Mouse (Mus musculus): ENCODE measurements at regions not wholly inside any gene's neighbourhood (a gene's known extent, or its start where the extent isn't known, plus 50 kb on each side); places are given as distances from the start of the nearest gene placed in this dataset.
"Not testable (repeated sequence)": the region's sequence is repeated elsewhere in the genome, so short reads cannot be mapped to it uniquely, and the experiment has no call there.

DNA sequence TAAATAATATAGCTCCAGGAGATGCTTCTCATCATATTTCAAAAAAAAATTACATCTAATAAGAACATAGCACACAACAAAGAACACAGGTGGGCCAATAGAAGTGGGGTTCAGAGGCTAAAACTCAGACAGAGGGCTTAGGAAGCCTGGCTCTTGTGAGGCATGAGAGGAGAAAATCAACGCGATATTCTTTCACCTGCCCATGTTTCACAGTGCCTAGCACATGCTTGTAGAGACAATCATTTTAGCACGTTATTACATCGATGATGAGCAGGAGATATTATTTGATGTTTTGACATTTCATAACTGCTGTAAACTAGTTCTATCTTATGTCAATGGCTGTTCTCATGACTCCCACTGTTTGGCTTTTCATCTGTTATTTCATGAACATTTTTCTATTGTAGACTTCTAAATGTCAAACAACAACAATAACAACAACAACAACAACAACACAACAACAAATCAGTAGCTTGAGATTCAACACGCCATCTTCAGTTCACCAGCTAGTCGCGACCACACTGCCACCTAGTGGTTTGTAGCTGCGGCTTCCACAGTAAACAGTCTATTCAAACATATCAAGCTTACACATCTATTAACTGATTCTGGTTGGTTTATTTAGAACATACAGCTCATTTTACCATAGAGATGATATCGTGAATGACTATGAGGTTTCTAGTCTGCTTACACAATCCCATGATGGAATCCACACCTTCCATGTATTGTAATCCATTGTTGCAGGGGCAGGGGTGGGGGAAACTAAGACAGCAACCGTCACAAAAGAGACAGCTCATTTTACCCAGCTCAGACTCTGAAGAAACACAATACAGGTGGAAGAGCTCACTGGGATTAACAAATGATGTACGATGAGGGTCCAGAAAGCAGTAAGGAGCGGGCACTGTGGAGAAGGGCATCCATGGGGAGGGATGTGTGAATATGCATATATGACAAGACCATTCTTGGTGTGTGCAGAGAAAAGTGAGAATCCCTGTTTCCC lies 60.5 kb upstream of the Tmem200a start:
- peak; percentile 20 to 83 for DNase-seq (ENCODE audit: extremely low spot score in 1 of 2, low spot score in 1 of 2)

DNA sequence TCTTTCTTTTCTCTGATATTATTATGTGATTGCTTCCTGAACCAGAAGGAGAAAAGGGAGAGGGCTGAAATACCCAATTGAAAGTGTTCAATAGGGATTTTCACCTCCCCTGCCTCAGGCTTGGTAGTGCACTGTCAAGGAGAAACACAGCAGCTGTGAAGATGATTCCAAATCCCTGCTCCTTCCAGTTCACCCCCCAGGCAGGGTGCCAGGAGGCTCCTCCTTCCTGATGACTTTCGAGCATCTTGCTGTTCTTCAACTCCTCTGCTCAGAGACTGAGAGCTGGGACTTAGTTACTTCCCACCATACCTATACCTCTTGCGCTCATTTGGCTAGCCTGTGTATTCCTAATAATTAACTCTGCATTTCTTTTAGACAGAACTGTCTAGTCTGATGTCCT lies 73.7 kb upstream of the Tmem200a start:
- no peak for DNase-seq (ENCODE audit: extremely low spot score in 1 of 2, low spot score in 1 of 2)

DNA sequence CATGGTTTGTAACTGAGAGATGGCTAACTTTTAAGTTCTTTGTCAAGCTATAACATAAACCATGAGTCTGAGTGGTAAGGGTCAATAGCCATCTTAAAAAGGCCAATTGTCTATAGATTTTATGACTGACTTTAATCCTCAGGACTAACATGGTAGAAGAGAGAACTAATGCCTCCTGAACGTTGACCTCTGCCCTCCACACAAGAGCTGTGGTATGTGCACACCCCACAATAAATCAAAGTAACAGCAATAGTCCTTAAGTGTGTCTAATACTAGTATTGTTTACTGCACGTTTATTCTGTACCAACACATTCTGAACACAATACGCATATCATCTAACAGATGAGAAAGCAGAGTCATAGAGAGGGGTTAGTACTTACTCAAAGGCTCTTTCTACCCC lies 70.7 kb upstream of the Samd3 start:
- DNase-seq (ENCODE audit: extremely low spot score in 1 of 2, low spot score in 1 of 2), result no peak

DNA sequence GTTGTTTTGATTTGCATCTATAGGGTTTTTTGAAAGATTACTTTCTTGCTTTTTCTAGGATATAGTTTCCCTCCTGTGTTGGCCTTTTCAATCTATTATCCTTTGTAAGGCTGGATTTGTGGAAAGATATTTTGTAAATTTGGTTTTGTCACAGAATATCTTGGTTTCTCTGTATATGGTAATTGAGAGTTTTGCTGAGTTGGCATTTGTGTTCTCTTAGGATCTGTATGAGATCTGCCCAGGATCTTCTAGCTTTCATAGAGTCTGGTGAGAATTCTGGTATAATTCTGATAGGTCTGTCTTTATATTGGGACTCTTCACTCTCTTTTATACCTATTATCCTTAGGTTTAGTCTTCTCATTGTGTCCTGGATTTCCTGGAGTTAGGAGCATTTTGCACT lies 68.4 kb upstream of the Samd3 start:
- not testable (repeated sequence) for DNase-seq (ENCODE audit: extremely low spot score in 1 of 2, low spot score in 1 of 2)

DNA sequence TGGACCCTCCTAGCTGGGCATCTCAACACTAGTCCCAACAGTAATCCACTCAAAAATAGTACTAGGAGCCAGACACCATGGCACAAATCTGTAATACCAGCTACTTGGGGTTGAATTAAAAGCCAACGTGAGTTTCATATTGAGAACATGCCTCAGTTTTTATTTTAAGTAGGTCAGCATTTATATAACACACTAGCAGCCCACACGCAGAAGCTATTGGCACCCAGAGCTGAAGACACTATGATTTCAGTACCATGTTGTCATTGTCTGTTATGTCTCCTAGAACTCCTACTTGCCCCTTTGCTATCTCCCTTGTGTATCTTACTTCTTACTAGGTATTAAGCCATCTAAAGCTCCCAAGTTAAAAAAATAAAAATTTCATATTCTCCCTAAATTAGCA lies 65.0 kb upstream of the Samd3 start:
- peak in 1 of 2 experiments; percentile 42 for DNase-seq (ENCODE audit: extremely low spot score in 1 of 2, low spot score in 1 of 2)

DNA sequence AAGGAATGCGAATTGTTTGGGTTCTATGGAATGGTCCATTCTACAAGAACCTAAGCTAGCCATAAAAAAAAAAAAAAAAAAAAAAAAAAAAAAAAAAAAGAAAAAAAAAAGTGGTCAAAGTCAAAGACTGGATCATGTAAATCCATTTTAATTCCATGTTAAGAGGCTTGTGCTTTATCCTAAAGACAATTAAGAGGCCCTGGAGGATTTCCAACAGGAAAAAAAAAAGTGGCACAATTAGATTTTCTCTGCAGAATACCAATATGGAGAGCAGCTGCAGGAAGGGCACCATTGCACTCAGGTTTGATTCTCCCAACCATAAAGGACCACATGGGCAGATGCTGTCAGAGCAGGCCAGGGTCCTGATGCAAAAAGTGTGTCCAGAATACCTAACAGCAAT lies 51.9 kb upstream of the Samd3 start:
- no peak for DNase-seq (ENCODE audit: extremely low spot score in 1 of 2, low spot score in 1 of 2)

DNA sequence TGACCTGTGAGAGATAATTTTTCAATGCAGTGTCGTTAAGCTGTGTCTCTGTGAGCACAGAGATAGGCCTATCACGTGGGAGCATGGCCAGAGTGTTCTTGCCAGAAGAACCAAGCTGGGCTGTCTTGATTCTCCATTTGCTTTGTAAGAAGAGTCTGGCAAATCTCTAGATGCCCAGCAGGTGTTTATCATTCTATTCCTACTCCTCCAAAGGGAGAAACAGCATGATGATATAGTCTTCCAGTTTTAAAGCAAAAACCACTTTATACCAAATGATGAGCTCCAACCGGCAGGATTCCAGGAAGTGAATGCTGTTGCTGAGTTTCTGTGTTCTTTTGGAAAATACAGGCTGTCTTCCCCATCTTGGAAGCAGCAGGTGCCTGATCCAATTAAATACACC lies 51.2 kb upstream of the Samd3 start:
- DNase-seq (ENCODE audit: extremely low spot score in 1 of 2, low spot score in 1 of 2), result no peak
